In genomic region chr5:8489471-8490110, GRCm38 (mm10) we compare ENCODE assay signal across 9 mouse cellular contexts.
DNase-seq lines count a peak whose midpoint lies in the region; ATAC-seq lines count a peak whose summit lies in the region.
"Had no signal": no experiment of that assay in that cellular context is flagged by ENCODE, and none has a peak within 500 bp of the region (broad histone marks: within the 10 kb centered on the region; RNA-seq: fewer than 3 reads in every experiment).

No protein-coding gene starts in this region.

- no peak overlapping the region for H3K4me3 ChIP-seq in liver, embryonic 11.5 days (ENCODE audit: low read depth, low read length)

- H3K27me3 ChIP-seq in liver, embryonic 11.5 days (replicated peaks; ENCODE audit: control insufficient read depth, insufficient read depth, low read length) = no peaks in the 10 kb centered on the region

- no peak for DNase-seq in liver, embryonic 11.5 days (ENCODE audit: low spot score)
- DNase-seq in liver = no peak
- DNase-seq in c-Kit-positive CD71-positive TER-119-positive erythroid progenitor cells, embryonic 14.5 days (ENCODE audit: low spot score) = peak; percentile 5
- DNase-seq in induced T-regulatory cell, adult 2 months (ENCODE audit: low read depth) = peak; percentile 68
- DNase-seq in naive thymus-derived CD4-positive, alpha-beta T cell, adult 2 months (ENCODE audit: low read depth) = peak; percentile 68
- no peak for DNase-seq in adrenal gland, adult 2 months
- no peak for DNase-seq in ovary, postnatal 14 days (ENCODE audit: low spot score)

- no peaks in the 10 kb centered on the region for H3K9me3 ChIP-seq in liver, embryonic 11.5 days (ENCODE audit: control insufficient read depth, low read length)

- WGBS in liver, embryonic 11.5 days = 55% methylated on average over 6 of the region's 6 CpGs

- H3K4me2 ChIP-seq in liver, embryonic 11.5 days = no peak overlapping the region

- ATAC-seq in liver, embryonic 11.5 days (replicated peaks; ENCODE audit: low FRiP score) = 0 out of 2 replicates have a peak, but pooled peaks have one; percentile 34
- ATAC-seq in erythroblast, adult 5-6 weeks (replicated peaks; ENCODE audit: low FRiP score, poor library complexity, severe bottlenecking) = no peak

- no peaks in the 10 kb centered on the region for H3K4me1 ChIP-seq in liver, embryonic 11.5 days (replicated peaks; ENCODE audit: control insufficient read depth, insufficient read depth, low read length)

- no peak overlapping the region for H3K9ac ChIP-seq in liver, embryonic 11.5 days (ENCODE audit: low read depth, low read length)

- no peak overlapping the region for H3K27ac ChIP-seq in liver, embryonic 11.5 days (ENCODE audit: low read depth, low read length)
- H3K27ac ChIP-seq: macrophage had no signal

- no peaks in the 10 kb centered on the region for H3K36me3 ChIP-seq in liver, embryonic 11.5 days (ENCODE audit: control insufficient read depth, insufficient read depth, low read length)

Comparison
In these comparisons a context has a peak if more than half of its experiments do, and no peak if none do; other contexts are left out.
1. DNase-seq: peak in c-Kit-positive CD71-positive TER-119-positive erythroid progenitor cells, embryonic 14.5 days (single experiment), induced T-regulatory cell, adult 2 months (single experiment) and naive thymus-derived CD4-positive, alpha-beta T cell, adult 2 months (single experiment); none in liver, embryonic 11.5 days (single experiment), liver (single experiment), adrenal gland, adult 2 months (single experiment) and ovary, postnatal 14 days (single experiment).